Mouse (Mus musculus) cerebellum, postnatal 25 days (tissue): ENCODE results near the gene Ypel5.

Experiments
- DNase-seq, 2 experiments: peaks; one replicate each; pipeline ENCODE4 v3.0.0; 2021; ENCODE audit warnings: mixed read lengths in 2 of 2

Gene Ypel5

GRCm38 (mm10) chr17:72836158-72837115 lies at the start of gene Ypel5:
TSS of gene Ypel5 (plus strand) at chr17:72836453.
- DNase-seq, result peak; percentile 98 to 99

GRCm38 (mm10) chr17:72787886-72788436 lies 48.3 kb upstream of the Ypel5 start:
- DNase-seq, result no peak

GRCm38 (mm10) chr17:72793278-72793677 lies 43.0 kb upstream of the Ypel5 start:
- no peak for DNase-seq

- no peak for DNase-seq
Measured at GRCm38 (mm10) chr17:72794660-72795059, 41.6 kb upstream of the Ypel5 start.

GRCm38 (mm10) chr17:72795392-72796047 lies 40.7 kb upstream of the Ypel5 start:
- no peak for DNase-seq

- no peak for DNase-seq
Measured at GRCm38 (mm10) chr17:72796506-72796905, 39.7 kb upstream of the Ypel5 start.

- peak in 1 of 2 experiments; percentile 40 for DNase-seq
Measured at GRCm38 (mm10) chr17:72797867-72798266, 38.4 kb upstream of the Ypel5 start.

GRCm38 (mm10) chr17:72809942-72810654 lies 26.2 kb upstream of the Ypel5 start:
- no peak for DNase-seq

- DNase-seq, result peak; percentile 63 to 69
Measured at GRCm38 (mm10) chr17:72813419-72814315, 22.6 kb upstream of the Ypel5 start.

- no peak for DNase-seq
Measured at GRCm38 (mm10) chr17:72817574-72817973, 18.7 kb upstream of the Ypel5 start.

- no peak for DNase-seq
Measured at GRCm38 (mm10) chr17:72819714-72820113, 16.5 kb upstream of the Ypel5 start.

- DNase-seq, result no peak
Measured at GRCm38 (mm10) chr17:72820425-72820824, 15.8 kb upstream of the Ypel5 start.

- no peak for DNase-seq
Measured at GRCm38 (mm10) chr17:72821923-72822322, 14.3 kb upstream of the Ypel5 start.

- peak in 1 of 2 experiments; percentile 13 for DNase-seq
Measured at GRCm38 (mm10) chr17:72826916-72827534, 9.2 kb upstream of the Ypel5 start.

- no peak for DNase-seq
Measured at GRCm38 (mm10) chr17:72828027-72828678, 8.1 kb upstream of the Ypel5 start.

- no peak for DNase-seq
Measured at GRCm38 (mm10) chr17:72828687-72829086, 7.6 kb upstream of the Ypel5 start.

- DNase-seq, result peak; percentile 96 to 97
Measured at GRCm38 (mm10) chr17:72837140-72837712, 973 bp downstream of the Ypel5 start.

GRCm38 (mm10) chr17:72837824-72838474 lies 1.7 kb downstream of the Ypel5 start:
- DNase-seq, result no peak

GRCm38 (mm10) chr17:72839000-72839399 lies 2.7 kb downstream of the Ypel5 start:
- no peak for DNase-seq

GRCm38 (mm10) chr17:72844393-72844792 lies 8.1 kb downstream of the Ypel5 start:
- DNase-seq, result no peak
